Mouse (Mus musculus) stomach, postnatal 0 days (tissue): ENCODE measurements around the gene Mapkapk3.

Source experiments
- CTCF ChIP-seq: IDR thresholded peaks from 2 replicates; pipeline ENCODE4 v1.5.1; 2016; ENCODE audit warnings: antibody characterized with exemption, low read depth, mild to moderate bottlenecking, moderate library complexity
- EP300 ChIP-seq: optimal IDR thresholded peaks from 2 replicates; pipeline ENCODE3; 2016; ENCODE audit warnings: antibody characterized with exemption

- TF ChIP-seq CTCF (no peak), EP300 (no peak)
These were observed 33.9 kb upstream of the Mapkapk3 start for GRCm38 (mm10) chr9:107323558-107323957.
